Mouse (Mus musculus) E14TG2a.4 (cell line): Measurements from ENCODE around the gene Tex35.

Experiments used
- CTCF ChIP-seq: conservative IDR thresholded peaks from 2 replicates; pipeline ENCODE4 v1.5.1; 2014; ENCODE audit warnings: low read length
- NANOG ChIP-seq: IDR thresholded peaks from 2 replicates; pipeline ENCODE4 v1.6.1; 2014; ENCODE audit warnings: borderline replicate concordance, low read length, mixed read lengths
- POU5F1 ChIP-seq: IDR thresholded peaks from 2 replicates; pipeline ENCODE4 v1.6.1; 2014; ENCODE audit warnings: low read length, borderline replicate concordance

GRCm38 (mm10) chr1:157060441-157061135 lies 47.9 kb downstream of the Tex35 start:
- TF ChIP-seq CTCF, result no peak
- TF ChIP-seq POU5F1, result no peak
- TF ChIP-seq NANOG, result no peak
